Mouse (Mus musculus) embryonic facial prominence, embryonic 12.5 days (tissue): Measurements from ENCODE around the gene Cdkl5. TPM values are rescaled to one million over a fixed set of nuclear protein-coding genes. Genes with fewer than 3 reads are reported as not detected.
A peak's percentile ranks its signal among the peaks of the same experiment; 100 is the strongest.
"Not testable (repeated sequence)": the region's sequence is repeated elsewhere in the genome, so short reads cannot be mapped to it uniquely, and the experiment has no call there.

ENCODE experiments used
- ATAC-seq: fragments of 200-750 bp; cut with Nextera tagmentation; 2 replicates; pipeline ENCODE4 v1.8.0; 2017; ENCODE audit not compliant: insufficient number of reproducible peaks, insufficient read depth, low FRiP score, low TSS enrichment
- H3K27ac ChIP-seq: fragments of 300-500 bp; sonication (generic); 2 replicates; pipeline ENCODE4 v1.5.1; 2016; ENCODE audit warnings: mild to moderate bottlenecking
- H3K27me3 ChIP-seq: fragments of 300-500 bp; sonication (generic); 2 replicates; pipeline ENCODE4 v1.6.1; 2016; ENCODE audit warnings: mild to moderate bottlenecking, moderate library complexity
- H3K36me3 ChIP-seq: fragments of 300-500 bp; sonication (generic); 2 replicates; pipeline ENCODE4 v1.6.1; 2016; ENCODE audit warnings: mild to moderate bottlenecking
- H3K4me1 ChIP-seq: fragments of 300-500 bp; sonication (generic); 2 replicates; pipeline ENCODE4 v1.6.1; 2016
- H3K4me2 ChIP-seq: fragments of 300-500 bp; sonication (generic); replicated peaks from 2 replicates; pipeline ENCODE4 v1.6.1; 2016; ENCODE audit warnings: mild to moderate bottlenecking, moderate library complexity
- H3K4me3 ChIP-seq: fragments of 300-500 bp; sonication (generic); 2 replicates; pipeline ENCODE4 v1.5.1; 2016; ENCODE audit warnings: mild to moderate bottlenecking
- H3K9ac ChIP-seq: fragments of 300-500 bp; sonication (generic); 2 replicates; pipeline ENCODE4 v1.6.1; 2016; ENCODE audit warnings: mild to moderate bottlenecking, moderate library complexity
- H3K9me3 ChIP-seq: fragments of 300-500 bp; sonication (generic); 2 replicates; pipeline ENCODE4 v1.6.1; 2016; ENCODE audit warnings: mild to moderate bottlenecking, moderate library complexity
- WGBS: fragments of 180-500 bp; shearing (Covaris S2); methylation state at CpG from one replicate; pipeline ENCODE4 v1.1.7; 2016; 5-methylcytosine and 5-hydroxymethylcytosine counted together
- polyA plus RNA-seq: library from polyadenylated mRNA; unstranded; fragments of >200 nt; fragmentation: Nextera tagmentation; extraction: Ambion mirVana; gene quantifications from 2 replicates; pipeline ENCODE4 v1.2.1, GENCODE M21; 2016

Gene Cdkl5
- polyA plus RNA-seq, 1 experiment from 2014 or later, result 2.2 TPM

DNA sequence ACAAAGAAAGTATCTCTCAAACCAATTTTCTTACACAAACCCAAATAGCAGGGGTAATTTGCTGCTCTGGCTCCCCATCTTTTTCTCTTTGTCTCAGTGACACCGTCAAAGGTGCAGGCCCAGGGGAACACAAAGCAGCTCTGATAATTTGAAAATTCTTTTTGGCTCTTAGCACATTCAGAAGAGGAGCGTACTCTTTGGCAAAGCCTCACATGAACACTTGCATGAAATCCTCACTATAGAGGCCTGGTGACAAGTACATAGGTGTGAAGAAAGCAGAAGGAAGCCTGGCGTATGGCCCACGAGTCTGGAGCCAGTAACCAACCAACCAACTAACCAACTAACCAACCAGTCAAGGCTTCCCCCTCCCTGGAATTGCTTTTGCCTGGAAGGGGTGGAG lies 199.6 kb downstream of the Cdkl5 start:
- Histone ChIP-seq H3K27me3 (0 out of 2 replicates have a peak, but pooled peaks cover 4% of the 10 kb centered on the region), H3K4me2 (no peak overlapping the region), H3K4me3 (no peak overlapping the region), H3K9ac (no peak overlapping the region), H3K27ac (no peak overlapping the region), H3K36me3 (no peaks in the 10 kb centered on the region), H3K4me1 (no peaks in the 10 kb centered on the region), H3K9me3 (no peaks in the 10 kb centered on the region)
- ATAC-seq, result no peak
- 75% methylated on average over 4 of the region's 4 CpGs for WGBS

DNA sequence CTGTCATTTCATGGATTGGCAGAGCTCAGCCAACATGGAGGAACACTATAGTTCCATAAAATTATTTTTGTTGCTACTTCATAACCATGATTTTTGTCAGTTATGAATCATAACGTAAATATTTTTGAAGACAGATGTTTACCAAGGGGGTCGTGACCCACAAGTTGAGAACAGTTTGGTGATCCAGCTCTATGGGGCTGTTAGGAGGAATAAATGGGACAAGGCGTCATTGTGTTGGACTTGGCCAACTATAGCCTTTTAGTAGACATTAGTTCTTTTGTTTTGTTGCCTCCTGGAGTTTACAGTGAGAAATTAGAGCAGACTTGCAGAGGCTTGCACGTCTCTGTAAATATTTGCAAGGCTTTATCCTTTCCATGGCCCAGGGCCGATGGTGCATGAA lies 212.2 kb downstream of the Cdkl5 start:
- Histone ChIP-seq H3K27ac (no peak overlapping the region), H3K9me3 (no peaks in the 10 kb centered on the region), H3K4me2 (no peak overlapping the region), H3K27me3 (no peaks in the 10 kb centered on the region; the same call in 1 of the 2 replicates), H3K36me3 (no peaks in the 10 kb centered on the region), H3K4me1 (no peaks in the 10 kb centered on the region), H3K4me3 (no peak overlapping the region), H3K9ac (no peak overlapping the region)
- no peak for ATAC-seq
- WGBS, result 63% methylated on average over 5 of the region's 5 CpGs

DNA sequence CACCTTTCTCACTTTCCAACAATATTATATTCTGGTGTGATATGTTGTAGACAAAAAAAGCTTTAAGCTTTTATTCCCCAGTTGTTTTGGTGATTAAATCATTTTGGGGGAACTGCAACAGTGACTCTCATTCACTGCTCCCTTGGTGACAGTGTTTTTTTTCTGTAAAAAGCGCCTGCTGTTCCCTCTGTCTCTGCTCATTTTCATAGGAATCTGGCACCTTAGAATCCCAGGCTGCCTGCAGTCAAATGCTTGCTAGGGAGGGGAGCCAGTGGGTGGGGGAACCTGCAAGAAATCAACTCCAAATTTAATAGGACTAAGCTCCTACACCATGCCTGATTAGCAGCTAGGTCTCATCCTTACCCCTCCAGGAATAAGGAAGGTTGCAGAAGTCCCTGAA lies 221.5 kb downstream of the Cdkl5 start:
- Histone ChIP-seq H3K9ac (no peak overlapping the region), H3K9me3 (no peaks in the 10 kb centered on the region), H3K27me3 (peaks cover 6% of the 10 kb centered on the region; the same call in 1 of the 2 replicates), H3K27ac (no peak overlapping the region), H3K4me2 (no peak overlapping the region), H3K36me3 (no peaks in the 10 kb centered on the region), H3K4me1 (no peaks in the 10 kb centered on the region), H3K4me3 (no peak overlapping the region)
- 13% methylated on average over 1 of the region's 1 CpGs for WGBS
- ATAC-seq, result no peak

DNA sequence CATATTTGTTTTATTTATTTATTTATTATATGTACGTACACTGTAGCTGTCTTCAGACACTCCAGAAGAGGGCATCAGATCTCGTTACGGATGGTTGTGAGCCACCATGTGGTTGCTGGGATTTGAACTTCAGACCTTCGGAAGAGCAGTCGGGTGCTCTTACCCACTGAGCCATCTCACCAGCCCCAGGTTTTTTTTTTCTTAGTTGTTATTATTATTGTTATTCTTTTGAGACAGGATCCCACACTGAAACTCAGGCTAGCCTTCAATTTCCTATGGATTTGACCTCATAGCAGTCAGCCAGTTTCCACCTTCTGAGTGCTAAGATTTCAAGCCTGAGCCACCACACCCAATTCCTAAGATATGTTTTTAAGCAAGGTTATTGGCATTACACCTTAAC lies 224.9 kb downstream of the Cdkl5 start:
- WGBS, result 79% methylated on average over 5 of the region's 5 CpGs
- not testable (repeated sequence) for H3K4me2 ChIP-seq, H3K9ac ChIP-seq, H3K9me3 ChIP-seq, H3K27me3 ChIP-seq, H3K4me3 ChIP-seq, ATAC-seq, H3K36me3 ChIP-seq, H3K4me1 ChIP-seq, H3K27ac ChIP-seq

DNA sequence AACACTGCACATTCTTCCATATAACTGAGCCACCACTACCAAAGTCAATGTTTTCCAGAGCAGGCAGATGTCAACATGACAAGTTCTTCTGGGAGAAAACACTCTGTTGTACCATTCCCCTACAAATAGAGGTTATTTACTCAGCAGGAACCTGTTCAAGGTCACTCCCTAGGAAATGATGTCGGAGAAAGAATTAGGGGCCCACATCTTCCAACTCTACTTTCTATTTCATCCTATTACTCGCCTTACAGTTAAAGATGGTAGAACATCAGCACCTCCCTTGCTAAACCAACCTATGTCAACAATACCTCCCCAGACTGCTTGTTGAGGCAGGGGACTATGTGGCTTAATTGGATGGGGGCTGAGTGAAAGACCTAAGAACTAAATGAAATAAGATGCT lies 226.8 kb downstream of the Cdkl5 start, which contains the start of gene Rs1:
Gene Rs1 (plus strand): TSS at position 301 of the 400 bp plus-strand sequence.
- Histone ChIP-seq H3K4me2 (peak within 1 kb of the TSS; percentile 37), H3K4me3 (peak within 1 kb of the TSS; percentile 37; the same call in 1 of the 2 replicates), H3K4me1 (no peaks in the 10 kb centered on the region), H3K9me3 (no peaks in the 10 kb centered on the region), H3K27ac (no peak within 1 kb of the TSS), H3K27me3 (peaks cover 6% of the 10 kb centered on the region; the same call in 1 of the 2 replicates), H3K36me3 (no peaks in the 10 kb centered on the region), H3K9ac (no peak within 1 kb of the TSS)
- WGBS, result 73% methylated on average over 2 of the region's 2 CpGs
- no peak for ATAC-seq

DNA sequence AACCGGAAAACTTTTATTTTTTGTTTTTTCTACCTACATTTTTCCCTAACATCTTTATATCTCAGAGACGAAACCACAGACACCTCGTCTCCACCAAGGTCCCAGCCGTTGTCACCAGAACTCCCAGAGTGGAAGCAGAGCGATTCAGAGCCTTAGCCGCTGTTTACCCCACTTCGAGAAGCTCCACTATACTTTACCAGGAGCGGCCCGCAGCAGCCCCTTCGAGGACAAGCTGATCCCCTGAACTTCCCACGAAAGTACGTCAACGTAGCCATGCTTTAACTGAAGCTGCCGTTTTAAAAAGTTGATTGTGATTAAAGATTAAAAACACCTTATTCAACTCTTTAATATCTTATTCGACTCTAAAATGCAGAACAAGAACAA lies 228.3 kb downstream of the Cdkl5 start:
- Histone ChIP-seq H3K4me2 (peak overlapping the region; percentile 37), H3K4me3 (peak overlapping the region; percentile 37), H3K27me3 (peaks cover 3% of the 10 kb centered on the region; the same call in 1 of the 2 replicates), H3K9me3 (no peaks in the 10 kb centered on the region), H3K36me3 (no peaks in the 10 kb centered on the region), H3K4me1 (no peaks in the 10 kb centered on the region), H3K27ac (no peak overlapping the region), H3K9ac (no peak overlapping the region)
- WGBS, result 17% methylated on average over 15 of the region's 15 CpGs
- ATAC-seq, result no peak

DNA sequence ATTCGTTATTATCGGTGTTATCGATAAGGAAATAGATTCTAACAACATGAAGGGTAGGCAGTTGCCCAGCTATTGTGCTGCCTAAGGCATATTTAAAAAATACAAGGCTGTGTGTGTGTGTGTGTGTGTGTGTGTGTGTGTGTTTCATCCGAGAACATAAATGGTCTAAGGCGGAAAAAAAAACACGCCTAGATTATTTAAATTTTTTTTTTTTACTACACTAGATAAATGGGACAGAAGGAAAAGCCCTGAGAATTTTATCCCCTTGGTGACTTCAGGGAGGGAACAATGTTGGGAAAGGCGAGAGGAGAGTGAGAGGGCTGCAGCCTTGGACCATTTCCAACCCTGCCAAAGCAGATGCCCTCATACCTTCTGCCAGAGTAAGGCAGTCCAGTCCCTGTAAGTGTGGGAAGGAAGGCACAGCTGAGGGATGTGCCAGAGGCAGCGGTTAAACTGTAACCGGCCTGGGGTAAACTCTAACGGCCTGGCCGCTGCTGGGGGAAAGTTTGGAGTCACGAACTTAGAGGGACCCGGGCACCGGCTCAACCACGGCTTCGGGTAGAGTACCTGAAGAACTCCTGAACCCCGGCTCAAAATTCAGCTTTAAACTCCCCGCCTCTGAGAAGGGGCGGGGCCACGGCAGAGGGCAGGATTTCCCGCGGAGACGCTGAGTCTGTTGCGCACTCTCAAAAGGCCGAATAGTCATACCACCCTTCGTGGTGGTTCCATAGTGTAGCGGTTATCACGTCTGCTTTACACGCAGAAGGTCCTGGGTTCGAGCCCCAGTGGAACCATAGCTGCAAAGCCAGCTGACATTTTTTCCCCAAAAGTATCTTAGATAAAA lies 228.9 kb downstream of the Cdkl5 start:
- Histone ChIP-seq H3K9ac (no peak overlapping the region), H3K36me3 (no peaks in the 10 kb centered on the region), H3K4me1 (no peaks in the 10 kb centered on the region), H3K9me3 (no peaks in the 10 kb centered on the region), H3K4me3 (peak overlapping the region; percentile 42), H3K27me3 (no peaks in the 10 kb centered on the region), H3K4me2 (peak overlapping the region; percentile 43), H3K27ac (no peak overlapping the region)
- WGBS, result 23% methylated on average over 30 of the region's 30 CpGs
- peak; percentile 89 for ATAC-seq

DNA sequence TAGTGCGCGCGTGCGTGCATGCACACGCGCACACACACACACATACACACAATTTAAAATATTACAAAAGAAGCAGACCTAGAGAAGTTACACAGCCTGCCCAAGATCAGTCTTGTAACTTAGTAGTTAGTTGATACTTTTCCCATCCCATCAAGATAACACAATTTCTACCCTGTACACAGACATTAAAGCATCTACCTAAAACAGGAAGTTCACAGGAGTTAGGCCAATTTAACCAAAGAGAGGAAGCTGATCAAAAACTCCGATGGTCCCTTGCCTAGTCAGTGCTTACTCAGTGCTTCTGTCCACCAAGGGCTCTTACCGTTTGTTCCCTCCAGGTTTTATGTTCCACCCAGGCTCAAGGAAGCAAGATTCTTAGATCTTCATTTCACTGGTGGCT lies 243.7 kb downstream of the Cdkl5 start:
- Histone ChIP-seq H3K9ac (no peak overlapping the region), H3K4me3 (no peak overlapping the region), H3K4me2 (no peak overlapping the region), H3K9me3 (no peaks in the 10 kb centered on the region), H3K27ac (no peak overlapping the region), H3K27me3 (0 out of 2 replicates have a peak, but pooled peaks cover 3% of the 10 kb centered on the region), H3K36me3 (no peaks in the 10 kb centered on the region), H3K4me1 (no peaks in the 10 kb centered on the region)
- no peak for ATAC-seq
- 91% methylated on average over 8 of the region's 8 CpGs for WGBS

DNA sequence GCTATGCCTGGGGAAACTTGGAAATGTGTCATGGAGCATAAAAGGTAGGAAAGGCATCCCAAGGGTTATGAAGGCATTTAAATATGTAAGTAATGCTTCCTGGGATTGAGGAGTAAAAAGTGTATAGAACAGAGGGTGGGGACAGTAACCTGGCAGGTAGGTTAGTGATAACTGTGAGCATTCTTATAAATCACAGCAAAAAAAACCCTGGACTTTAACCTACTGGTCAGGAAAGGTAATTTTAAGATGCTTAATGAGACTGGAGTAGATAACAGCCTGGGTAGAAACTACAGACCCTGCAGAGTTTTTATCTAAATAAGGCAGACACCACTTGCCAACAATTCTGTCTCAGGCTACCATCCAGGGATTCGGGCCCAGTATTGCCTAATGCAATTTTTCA lies 245.9 kb downstream of the Cdkl5 start:
- Histone ChIP-seq H3K4me1 (no peaks in the 10 kb centered on the region), H3K36me3 (no peaks in the 10 kb centered on the region), H3K9me3 (no peaks in the 10 kb centered on the region), H3K27ac (no peak overlapping the region), H3K4me3 (no peak overlapping the region), H3K4me2 (no peak overlapping the region), H3K9ac (no peak overlapping the region), H3K27me3 (no peaks in the 10 kb centered on the region)
- 72% methylated on average over 1 of the region's 1 CpGs for WGBS
- ATAC-seq, result no peak

DNA sequence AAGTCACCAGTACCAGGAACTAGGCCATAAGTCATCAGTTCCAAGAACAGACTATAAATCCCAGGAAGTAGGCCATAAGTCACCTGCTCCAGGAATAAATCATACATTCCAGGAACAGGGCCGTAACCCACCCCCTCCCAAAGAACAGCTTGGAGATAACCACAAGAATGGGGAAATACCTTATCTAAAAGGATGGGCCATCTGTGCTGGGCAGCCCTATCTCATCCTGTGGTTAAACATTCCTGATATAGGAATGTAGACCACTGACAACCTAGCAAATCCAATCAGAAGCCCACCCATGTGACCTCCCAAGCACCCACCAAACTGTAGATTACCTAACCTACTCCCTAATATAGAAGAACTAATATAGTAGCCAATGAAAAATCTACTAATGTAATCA lies 249.1 kb downstream of the Cdkl5 start:
- no peaks in the 10 kb centered on the region for H3K9me3 ChIP-seq
- H3K27me3 ChIP-seq, result no peaks in the 10 kb centered on the region
- H3K9ac ChIP-seq, result no peak overlapping the region
- no peak for ATAC-seq
- WGBS, result 86% methylated on average over 1 of the region's 1 CpGs
- no peaks in the 10 kb centered on the region for H3K36me3 ChIP-seq
- H3K4me2 ChIP-seq, result no peak overlapping the region
- H3K27ac ChIP-seq, result no peak overlapping the region
- no peaks in the 10 kb centered on the region for H3K4me1 ChIP-seq
- H3K4me3 ChIP-seq, result no peak overlapping the region

DNA sequence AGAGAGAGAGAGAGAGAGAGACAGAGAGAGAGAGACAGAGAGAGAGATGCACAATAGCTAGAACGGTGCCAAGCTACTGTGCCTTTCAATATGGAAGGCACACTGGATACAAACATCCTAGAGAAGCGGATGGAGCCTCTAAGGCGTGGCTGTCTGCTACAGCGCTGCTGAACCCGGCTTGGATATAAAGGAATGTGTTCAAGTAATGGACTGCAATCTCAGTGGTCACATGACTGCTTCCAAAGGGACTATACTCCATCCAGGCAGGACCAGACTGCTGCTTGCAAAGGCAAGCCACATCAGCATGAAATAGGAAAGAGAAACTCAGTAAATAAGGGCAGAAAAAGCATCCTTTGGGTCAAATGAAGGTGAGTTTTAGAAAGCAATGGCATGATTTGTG lies 258.9 kb downstream of the Cdkl5 start, which contains the start of gene Ppef1:
Gene Ppef1 (minus strand): TSS at position 116 of the 400 bp plus-strand sequence.
- Histone ChIP-seq H3K36me3 (no peaks in the 10 kb centered on the region), H3K9me3 (no peaks in the 10 kb centered on the region), H3K4me1 (no peaks in the 10 kb centered on the region), H3K27ac (no peak within 1 kb of the TSS), H3K27me3 (0 out of 2 replicates have a peak, but pooled peaks cover 3% of the 10 kb centered on the region), H3K4me3 (no peak within 1 kb of the TSS), H3K4me2 (no peak within 1 kb of the TSS), H3K9ac (no peak within 1 kb of the TSS)
- 57% methylated on average over 5 of the region's 5 CpGs for WGBS
- ATAC-seq, result no peak
